Mouse (Mus musculus) heart, embryonic 12.5 days (tissue): Measurements from ENCODE around the gene Stard8. TPM values are rescaled to one million over a fixed set of nuclear protein-coding genes. Genes with fewer than 3 reads are reported as not detected.
"Not testable (repeated sequence)": the region's sequence is repeated elsewhere in the genome, so short reads cannot be mapped to it uniquely, and the experiment has no call there.

Experiments used
- ATAC-seq: fragments of 200-750 bp; cut with Nextera tagmentation; 2 replicates; pipeline ENCODE4 v1.8.0; 2017; ENCODE audit warnings: moderate TSS enrichment, moderate library complexity; ENCODE audit not compliant: insufficient number of reproducible peaks, low FRiP score
- H3K27ac ChIP-seq: fragments of 300-500 bp; sonication (generic); 2 replicates; pipeline ENCODE4 v1.5.1; 2016; ENCODE audit warnings: mild to moderate bottlenecking, moderate library complexity; ENCODE audit not compliant: poor library complexity, severe bottlenecking
- H3K27me3 ChIP-seq: fragments of 300-500 bp; sonication (generic); replicated peaks from 2 replicates; pipeline ENCODE4 v1.6.1; 2016; ENCODE audit warnings: mild to moderate bottlenecking, moderate library complexity
- H3K36me3 ChIP-seq: fragments of 300-500 bp; sonication (generic); 2 replicates; pipeline ENCODE4 v1.6.1; 2016; ENCODE audit warnings: mild to moderate bottlenecking, moderate library complexity
- H3K4me1 ChIP-seq: fragments of 300-500 bp; sonication (generic); replicated peaks from 2 replicates; pipeline ENCODE4 v1.6.1; 2016; ENCODE audit warnings: mild to moderate bottlenecking
- H3K4me2 ChIP-seq: fragments of 300-500 bp; sonication (generic); 2 replicates; pipeline ENCODE4 v1.6.1; 2016; ENCODE audit warnings: mild to moderate bottlenecking, moderate library complexity
- H3K4me3 ChIP-seq: fragments of 300-500 bp; sonication (generic); 2 replicates; pipeline ENCODE4 v1.5.1; 2016; ENCODE audit warnings: mild to moderate bottlenecking
- H3K9ac ChIP-seq: fragments of 300-500 bp; sonication (generic); 2 replicates; pipeline ENCODE4 v1.6.1; 2016; ENCODE audit warnings: mild to moderate bottlenecking, moderate library complexity
- H3K9me3 ChIP-seq: fragments of 300-500 bp; sonication (generic); replicated peaks from 2 replicates; pipeline ENCODE4 v1.6.1; 2016; ENCODE audit warnings: mild to moderate bottlenecking, moderate library complexity
- WGBS: fragments of 180-500 bp; shearing (Covaris S2); methylation state at CpG from one replicate; pipeline ENCODE4 v1.1.7; 2016; 5-methylcytosine and 5-hydroxymethylcytosine counted together
- polyA plus RNA-seq: library from polyadenylated mRNA; unstranded; fragments of >200 nt; fragmentation: Nextera tagmentation; extraction: Ambion mirVana; gene quantifications from 2 replicates; pipeline ENCODE4 v1.2.1, GENCODE M21; 2016

The Stard8 gene
- polyA plus RNA-seq = 19.8 and 19.9 TPM in 2 replicates

- no peaks in the 10 kb centered on the region for H3K9me3 ChIP-seq
- peak within 1 kb of the TSS; percentile 51; the same call in 1 of the 2 replicates for H3K9ac ChIP-seq
- H3K4me2 ChIP-seq = peak within 1 kb of the TSS; percentile 59
- H3K36me3 ChIP-seq = no peaks in the 10 kb centered on the region
- peaks cover 23% of the 10 kb centered on the region for H3K4me1 ChIP-seq
- 0 out of 2 replicates have a peak, but pooled peaks cover 12% of the 10 kb centered on the region for H3K27me3 ChIP-seq
- H3K27ac ChIP-seq = peak within 1 kb of the TSS; percentile 82
- H3K4me3 ChIP-seq = peak within 1 kb of the TSS; percentile 34
- peak; percentile 45; the same call in 1 of the 2 replicates for ATAC-seq
- WGBS = 33% methylated on average over 9 of the region's 9 CpGs
Measured at GRCm38 (mm10) chrX:99003046-99003445, at the start of gene Stard8. Stard8 (plus strand) TSS chrX:99003248.

GRCm38 (mm10) chrX:98953941-98954340 is 49.1 kb upstream of the Stard8 start:
- Histone ChIP-seq H3K9ac (no peak overlapping the region), H3K9me3 (no peaks in the 10 kb centered on the region), H3K27ac (no peak overlapping the region), H3K4me3 (no peak overlapping the region), H3K4me1 (no peaks in the 10 kb centered on the region), H3K36me3 (no peaks in the 10 kb centered on the region), H3K27me3 (no peaks in the 10 kb centered on the region), H3K4me2 (no peak overlapping the region)
- WGBS = 17% methylated on average over 6 of the region's 6 CpGs
- ATAC-seq = no peak

- H3K9me3 ChIP-seq = no peaks in the 10 kb centered on the region
- no peak for ATAC-seq
- no peak overlapping the region for H3K27ac ChIP-seq
- H3K36me3 ChIP-seq = no peaks in the 10 kb centered on the region
- H3K4me1 ChIP-seq = no peaks in the 10 kb centered on the region
- no peak overlapping the region for H3K4me3 ChIP-seq
- H3K4me2 ChIP-seq = no peak overlapping the region
- 80% methylated on average over 9 of the region's 9 CpGs for WGBS
- H3K27me3 ChIP-seq = no peaks in the 10 kb centered on the region
- no peak overlapping the region for H3K9ac ChIP-seq
Measured at GRCm38 (mm10) chrX:98958287-98958686, 44.8 kb upstream of the Stard8 start.

GRCm38 (mm10) chrX:98959050-98959449 is 44.0 kb upstream of the Stard8 start:
- no peaks in the 10 kb centered on the region for H3K27me3 ChIP-seq
- no peak overlapping the region for H3K4me3 ChIP-seq
- 45% methylated on average over 4 of the region's 4 CpGs for WGBS
- no peaks in the 10 kb centered on the region for H3K36me3 ChIP-seq
- H3K4me1 ChIP-seq = no peaks in the 10 kb centered on the region
- no peaks in the 10 kb centered on the region for H3K9me3 ChIP-seq
- no peak for ATAC-seq
- no peak overlapping the region for H3K27ac ChIP-seq
- no peak overlapping the region for H3K4me2 ChIP-seq
- H3K9ac ChIP-seq = no peak overlapping the region

- ATAC-seq = no peak
- no peak overlapping the region for H3K4me3 ChIP-seq
- no peaks in the 10 kb centered on the region for H3K27me3 ChIP-seq
- H3K4me1 ChIP-seq = no peaks in the 10 kb centered on the region
- no peak overlapping the region for H3K4me2 ChIP-seq
- no peaks in the 10 kb centered on the region for H3K9me3 ChIP-seq
- H3K9ac ChIP-seq = no peak overlapping the region
- no peaks in the 10 kb centered on the region for H3K36me3 ChIP-seq
- no peak overlapping the region for H3K27ac ChIP-seq
Measured at GRCm38 (mm10) chrX:98963742-98964141, 39.3 kb upstream of the Stard8 start.

- H3K9ac ChIP-seq = no peak overlapping the region
- no peak for ATAC-seq
- no peak overlapping the region for H3K4me3 ChIP-seq
Measured at GRCm38 (mm10) chrX:98964513-98964912, 38.5 kb upstream of the Stard8 start.

GRCm38 (mm10) chrX:98986611-98987010 is 16.4 kb upstream of the Stard8 start:
- H3K4me2 ChIP-seq, H3K9ac ChIP-seq, H3K4me1 ChIP-seq, H3K27me3 ChIP-seq, H3K4me3 ChIP-seq, H3K27ac ChIP-seq, H3K9me3 ChIP-seq, H3K36me3 ChIP-seq, ATAC-seq: not testable (repeated sequence)
- WGBS = 44% methylated on average over 5 of the region's 5 CpGs

More at GRCm38 (mm10) chrX:98964513-98964912, 38.5 kb upstream of the Stard8 start:
- H3K4me1 ChIP-seq = no peaks in the 10 kb centered on the region
- H3K4me2 ChIP-seq = no peak overlapping the region
- H3K27ac ChIP-seq = no peak overlapping the region
- no peaks in the 10 kb centered on the region for H3K9me3 ChIP-seq
- no peaks in the 10 kb centered on the region for H3K27me3 ChIP-seq
- no peaks in the 10 kb centered on the region for H3K36me3 ChIP-seq

- H3K36me3 ChIP-seq = no peaks in the 10 kb centered on the region
- ATAC-seq = no peak
- no peak overlapping the region for H3K4me3 ChIP-seq
- H3K9me3 ChIP-seq = no peaks in the 10 kb centered on the region
- H3K4me1 ChIP-seq = 0 out of 2 replicates have a peak, but pooled peaks cover 4% of the 10 kb centered on the region
- no peak overlapping the region for H3K9ac ChIP-seq
- H3K27me3 ChIP-seq = no peaks in the 10 kb centered on the region
- WGBS = 38% methylated on average over 6 of the region's 6 CpGs
- no peak overlapping the region for H3K4me2 ChIP-seq
- no peak overlapping the region for H3K27ac ChIP-seq
Measured at GRCm38 (mm10) chrX:98989574-98989973, 13.5 kb upstream of the Stard8 start.

GRCm38 (mm10) chrX:99002065-99002464 is 983 bp upstream of the Stard8 start:
- H3K36me3 ChIP-seq = no peaks in the 10 kb centered on the region
- 0 out of 2 replicates have a peak, but pooled peaks cover 9% of the 10 kb centered on the region for H3K27me3 ChIP-seq
- H3K4me2 ChIP-seq = no peak overlapping the region
- H3K4me3 ChIP-seq = no peak overlapping the region
- no peak for ATAC-seq
- no peaks in the 10 kb centered on the region for H3K9me3 ChIP-seq
- 53% methylated on average over 6 of the region's 6 CpGs for WGBS
- H3K27ac ChIP-seq = no peak overlapping the region
- no peak overlapping the region for H3K9ac ChIP-seq
- peaks cover 23% of the 10 kb centered on the region for H3K4me1 ChIP-seq

GRCm38 (mm10) chrX:99010581-99010980 is 7.5 kb downstream of the Stard8 start:
- 82% methylated on average over 5 of the region's 5 CpGs for WGBS
- no peak overlapping the region for H3K4me3 ChIP-seq
- no peaks in the 10 kb centered on the region for H3K36me3 ChIP-seq
- peaks cover 12% of the 10 kb centered on the region; the same call in 1 of the 2 replicates for H3K4me1 ChIP-seq
- H3K9ac ChIP-seq = no peak overlapping the region
- ATAC-seq = no peak
- no peak overlapping the region for H3K27ac ChIP-seq
- H3K4me2 ChIP-seq = no peak overlapping the region
- 0 out of 2 replicates have a peak, but pooled peaks cover 3% of the 10 kb centered on the region for H3K27me3 ChIP-seq
- no peaks in the 10 kb centered on the region for H3K9me3 ChIP-seq

GRCm38 (mm10) chrX:99011281-99011680 is 8.2 kb downstream of the Stard8 start:
- no peak overlapping the region for H3K9ac ChIP-seq
- H3K36me3 ChIP-seq = no peaks in the 10 kb centered on the region
- peaks cover 12% of the 10 kb centered on the region; the same call in 1 of the 2 replicates for H3K4me1 ChIP-seq
- H3K4me3 ChIP-seq = no peak overlapping the region
- no peak for ATAC-seq
- H3K9me3 ChIP-seq = no peaks in the 10 kb centered on the region
- no peak overlapping the region for H3K27ac ChIP-seq
- H3K27me3 ChIP-seq = 0 out of 2 replicates have a peak, but pooled peaks cover 3% of the 10 kb centered on the region
- no peak overlapping the region for H3K4me2 ChIP-seq
- 28% methylated on average over 3 of the region's 3 CpGs for WGBS

- H3K27me3 ChIP-seq = peaks cover 9% of the 10 kb centered on the region; the same call in 1 of the 2 replicates
- H3K9ac ChIP-seq = no peak overlapping the region
- H3K27ac ChIP-seq = peak overlapping the region; percentile 13; the same call in 1 of the 2 replicates
- WGBS = 49% methylated on average over 3 of the region's 3 CpGs
- H3K9me3 ChIP-seq = no peaks in the 10 kb centered on the region
- peaks cover 21% of the 10 kb centered on the region for H3K4me1 ChIP-seq
- ATAC-seq = 0 out of 2 replicates have a peak, but pooled peaks have one; percentile 33
- H3K36me3 ChIP-seq = no peaks in the 10 kb centered on the region
- no peak overlapping the region for H3K4me3 ChIP-seq
- H3K4me2 ChIP-seq = no peak overlapping the region
Measured at GRCm38 (mm10) chrX:99012486-99012885, 9.4 kb downstream of the Stard8 start.
